Mouse (Mus musculus) spleen, adult 12 weeks (tissue): ENCODE measurements around the gene Hspb9.
A peak's percentile ranks its signal among the peaks of the same experiment; 100 is the strongest.

Experiments used
- DNase-seq: peaks from one replicate; pipeline ENCODE4 v3.0.0; 2022; ENCODE audit warnings: low spot score

The Hspb9 gene

DNA sequence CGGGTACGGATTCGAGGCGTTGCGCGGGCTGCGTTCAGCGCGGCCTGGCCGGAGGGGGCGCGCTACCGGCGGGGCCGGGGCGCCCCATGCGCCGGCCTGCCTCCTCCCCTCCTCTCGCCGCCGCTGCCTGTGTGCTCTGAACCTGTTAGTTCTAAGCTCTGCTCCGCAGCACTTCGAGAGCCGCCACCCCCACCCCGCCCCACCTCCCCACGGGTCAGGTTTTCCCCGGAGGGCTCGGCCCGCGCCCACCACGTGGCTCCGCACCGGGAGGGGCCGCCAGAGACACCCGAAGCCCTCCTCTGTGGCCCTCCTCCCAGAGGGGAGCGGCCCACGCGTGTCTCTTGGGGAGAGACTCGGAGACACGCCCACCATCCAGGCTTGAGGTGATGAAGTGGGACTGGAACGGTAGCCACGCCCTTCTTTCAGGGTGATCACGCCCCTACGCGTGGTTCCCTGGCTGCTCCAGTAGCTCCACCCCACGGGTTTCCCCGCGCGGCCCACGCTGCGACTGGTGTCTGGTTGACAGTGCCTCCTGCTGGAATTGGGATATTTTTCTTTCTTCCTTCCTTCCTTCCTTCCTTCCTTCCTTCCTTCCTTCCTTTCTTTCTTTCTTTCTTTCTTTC, 46.1 kb downstream of the Hspb9 start, which contains the start of gene Kcnh4:
Kcnh4 (minus strand) TSS at position 332 of the 623 bp plus-strand sequence.
- DNase-seq, result peak; percentile 70

DNA sequence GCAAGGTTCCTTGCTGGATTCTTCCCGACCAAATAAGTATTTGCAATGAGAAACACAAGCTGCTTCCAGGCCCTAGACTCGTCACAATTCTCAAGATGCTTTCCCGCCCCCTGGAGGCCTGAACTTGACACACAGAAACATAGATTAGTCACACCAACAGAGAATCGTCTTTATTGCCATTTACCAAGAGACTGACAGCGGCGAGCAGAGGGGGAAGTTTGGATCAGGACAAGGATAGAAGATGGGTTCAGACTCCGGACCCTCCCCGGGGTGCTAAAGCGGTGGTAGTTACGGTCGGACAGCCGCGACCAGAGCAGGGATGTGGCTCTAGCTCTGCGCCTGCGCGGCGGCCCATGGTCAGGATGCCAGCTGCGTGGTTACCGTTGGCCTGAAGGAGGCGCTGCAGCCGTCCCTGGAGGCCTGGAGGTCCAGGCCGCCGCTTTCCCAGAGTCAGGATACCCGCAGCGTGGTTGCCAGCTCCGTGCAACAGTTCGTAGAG, 47.9 kb downstream of the Hspb9 start:
- DNase-seq, result peak; percentile 75

DNA sequence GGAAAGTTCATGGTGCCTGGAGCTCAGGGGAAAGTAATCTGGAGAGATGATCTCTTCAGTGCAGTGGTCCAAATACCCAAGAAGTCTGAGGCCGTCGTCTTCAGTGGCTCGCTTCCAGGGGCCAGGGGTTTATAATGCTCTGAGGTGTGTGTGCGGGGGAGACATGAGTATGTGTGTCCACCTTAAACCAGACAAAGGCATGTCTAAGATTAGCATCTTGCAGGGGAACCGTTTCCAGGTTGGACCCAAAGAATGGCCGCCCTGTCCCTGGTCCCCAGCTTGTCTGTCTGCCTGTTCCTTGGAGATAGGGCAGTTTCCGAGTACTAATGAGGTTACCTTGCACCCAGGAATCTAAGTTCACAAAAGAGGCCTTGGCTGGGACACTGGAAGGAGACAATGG, 49.2 kb downstream of the Hspb9 start, which contains the start of gene Hcrt:
Hcrt (minus strand) TSS at position 101 of the 400 bp plus-strand sequence.
- no peak for DNase-seq
